Mouse (Mus musculus) C2C12 (cell line): Measurements from ENCODE around the gene Tdrd7.

Source experiments
- CEBPB ChIP-seq: IDR thresholded peaks from one replicate; pipeline ENCODE4 v1.6.1; 2011; ENCODE audit warnings: low read depth, mild to moderate bottlenecking, control low read depth, moderate library complexity
- CTCF ChIP-seq: IDR thresholded peaks from one replicate; pipeline ENCODE4 v1.5.1; 2011; ENCODE audit not compliant: control insufficient read depth, insufficient read depth, insufficient read length
- FOSL1 ChIP-seq: IDR thresholded peaks from one replicate; pipeline ENCODE4 v1.8.0; 2011; ENCODE audit warnings: mild to moderate bottlenecking, low read length; ENCODE audit not compliant: poor library complexity, insufficient read depth, severe bottlenecking
- MAX ChIP-seq: IDR thresholded peaks from one replicate; pipeline ENCODE4 v1.6.1; 2011; ENCODE audit warnings: mild to moderate bottlenecking, control low read depth
- MYOD1 ChIP-seq: IDR thresholded peaks from one replicate; pipeline ENCODE4 v1.6.1; 2011; ENCODE audit warnings: low read depth; ENCODE audit not compliant: control insufficient read depth, insufficient read length
- MYOG ChIP-seq: IDR thresholded peaks from one replicate; pipeline ENCODE4 v1.6.1; 2011; ENCODE audit not compliant: control insufficient read depth, insufficient read length; ENCODE audit errors: extremely low read depth
- USF1 ChIP-seq: IDR thresholded peaks from one replicate; pipeline ENCODE4 v1.6.1; 2011; ENCODE audit warnings: low read depth, mild to moderate bottlenecking, control low read depth, moderate library complexity

- TF ChIP-seq CTCF (no peak), USF1 (no peak), MAX (peak; percentile 15), CEBPB (no peak), FOSL1 (no peak), MYOG (no peak), MYOD1 (no peak)
These were observed 15.9 kb upstream of the Tdrd7 start for GRCm38 (mm10) chr4:45949109-45949848.
